Mouse (Mus musculus) hindbrain, embryonic 16.5 days (tissue): ENCODE measurements around the gene Mlx. TPM values are rescaled to one million over a fixed set of nuclear protein-coding genes. Genes with fewer than 3 reads are reported as not detected.

Experiments
- ATAC-seq: fragments of 200-750 bp; cut with Nextera tagmentation; 2 replicates; pipeline ENCODE4 v1.8.0; 2017; ENCODE audit warnings: moderate TSS enrichment, moderate library complexity
- H3K27ac ChIP-seq: fragments of 300-500 bp; sonication (generic); 2 replicates; pipeline ENCODE4 v1.5.1; 2014; ENCODE audit warnings: low read depth, mild to moderate bottlenecking, control low read depth, low read length, moderate library complexity
- H3K27me3 ChIP-seq: fragments of 300-500 bp; sonication (generic); replicated peaks from 2 replicates; pipeline ENCODE4 v1.6.1; 2014; ENCODE audit warnings: low read length; ENCODE audit not compliant: control insufficient read depth, insufficient read depth
- H3K36me3 ChIP-seq: fragments of 300-500 bp; sonication (generic); 2 replicates; pipeline ENCODE4 v1.6.1; 2014; ENCODE audit warnings: mild to moderate bottlenecking, low read length, moderate library complexity, mixed read lengths; ENCODE audit not compliant: control insufficient read depth, insufficient read depth
- H3K4me1 ChIP-seq: fragments of 300-500 bp; sonication (generic); 2 replicates; pipeline ENCODE4 v1.6.1; 2014; ENCODE audit warnings: low read depth, low read length; ENCODE audit not compliant: control insufficient read depth, insufficient read depth
- H3K4me2 ChIP-seq: fragments of 300-500 bp; sonication (generic); 2 replicates; pipeline ENCODE4 v1.6.1; 2014; ENCODE audit warnings: mild to moderate bottlenecking, low read length, control low read depth, moderate library complexity
- H3K4me3 ChIP-seq: fragments of 300-500 bp; sonication (generic); 2 replicates; pipeline ENCODE4 v1.5.1; 2014; ENCODE audit warnings: mild to moderate bottlenecking, low read length, control low read depth, moderate library complexity
- H3K9ac ChIP-seq: fragments of 300-500 bp; sonication (generic); 2 replicates; pipeline ENCODE4 v1.6.1; 2014; ENCODE audit warnings: low read depth, mild to moderate bottlenecking, control low read depth, low read length, moderate library complexity
- H3K9me3 ChIP-seq: fragments of 300-500 bp; sonication (generic); 2 replicates; pipeline ENCODE4 v1.6.1; 2014; ENCODE audit warnings: mild to moderate bottlenecking, low read length, moderate library complexity; ENCODE audit not compliant: control insufficient read depth
- WGBS: fragments of 180-500 bp; shearing (Covaris S2); extraction: QIAGEN DNeasy Blood & Tissue Kit; methylation state at CpG from one replicate; pipeline ENCODE4 v1.1.7; 2014; 5-methylcytosine and 5-hydroxymethylcytosine counted together
- polyA plus RNA-seq: library from polyadenylated mRNA; unstranded; fragments of >200 nt; fragmentation: Nextera tagmentation; extraction: Ambion mirVana; gene quantifications from 2 replicates; pipeline ENCODE4 v1.2.1, GENCODE M21; 2015

The Mlx gene
- polyA plus RNA-seq, 1 experiment from 2014 or later, result 101 TPM

DNA sequence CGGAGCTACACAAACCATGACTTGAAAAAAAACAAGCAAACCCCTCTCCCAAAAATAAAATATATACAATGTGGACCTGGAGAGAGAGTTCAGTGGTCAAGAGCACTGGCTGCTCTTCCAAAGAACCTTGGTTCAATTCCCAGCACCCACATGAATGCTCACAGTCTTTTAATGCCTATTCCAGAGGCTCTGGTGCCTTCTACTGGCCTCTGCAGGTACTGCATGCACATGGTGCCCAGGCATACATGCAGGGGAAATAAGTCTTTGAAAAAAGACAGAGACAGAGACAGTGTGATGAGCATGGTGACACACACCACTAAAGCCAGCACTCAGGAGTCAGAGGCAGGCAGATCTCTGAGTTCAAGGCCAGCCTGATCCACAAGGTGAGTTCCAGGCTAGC is 33.1 kb upstream of the Mlx start:
- Histone ChIP-seq H3K4me1 (no peaks in the 10 kb centered on the region), H3K36me3 (peaks cover 49% of the 10 kb centered on the region), H3K9me3 (no peaks in the 10 kb centered on the region), H3K27ac (no peak overlapping the region), H3K27me3 (no peaks in the 10 kb centered on the region), H3K9ac (no peak overlapping the region), H3K4me3 (no peak overlapping the region), H3K4me2 (no peak overlapping the region)
- ATAC-seq, result no peak
- 100% methylated on average over 1 of the region's 1 CpGs for WGBS

DNA sequence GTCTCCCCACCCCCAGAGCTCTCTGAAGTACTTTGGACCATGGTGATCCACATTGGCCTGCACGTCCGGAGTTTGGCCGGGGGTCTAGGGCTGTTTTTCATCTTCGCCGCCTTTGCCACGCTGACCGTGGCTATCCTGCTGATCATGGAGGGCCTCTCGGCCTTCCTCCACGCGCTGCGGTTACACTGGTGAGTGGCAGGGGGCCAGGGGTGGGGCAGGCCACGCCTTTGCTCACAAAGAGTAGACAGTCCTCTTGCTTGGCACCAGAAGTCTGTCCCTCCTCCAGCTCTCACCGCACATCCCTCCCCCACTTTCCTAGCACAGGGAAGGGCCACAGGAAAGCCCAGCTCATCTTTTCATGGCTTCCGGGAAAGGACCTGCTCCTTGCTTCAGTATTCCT is 31.7 kb upstream of the Mlx start:
- no peak overlapping the region for H3K4me3 ChIP-seq
- H3K4me1 ChIP-seq, result no peaks in the 10 kb centered on the region
- peaks cover 46% of the 10 kb centered on the region for H3K36me3 ChIP-seq
- ATAC-seq, result no peak
- no peaks in the 10 kb centered on the region for H3K27me3 ChIP-seq
- no peak overlapping the region; the same call in 1 of the 2 replicates for H3K27ac ChIP-seq
- no peak overlapping the region for H3K9ac ChIP-seq
- H3K9me3 ChIP-seq, result no peaks in the 10 kb centered on the region
- WGBS, result 85% methylated on average over 14 of the region's 14 CpGs
- no peak overlapping the region for H3K4me2 ChIP-seq

DNA sequence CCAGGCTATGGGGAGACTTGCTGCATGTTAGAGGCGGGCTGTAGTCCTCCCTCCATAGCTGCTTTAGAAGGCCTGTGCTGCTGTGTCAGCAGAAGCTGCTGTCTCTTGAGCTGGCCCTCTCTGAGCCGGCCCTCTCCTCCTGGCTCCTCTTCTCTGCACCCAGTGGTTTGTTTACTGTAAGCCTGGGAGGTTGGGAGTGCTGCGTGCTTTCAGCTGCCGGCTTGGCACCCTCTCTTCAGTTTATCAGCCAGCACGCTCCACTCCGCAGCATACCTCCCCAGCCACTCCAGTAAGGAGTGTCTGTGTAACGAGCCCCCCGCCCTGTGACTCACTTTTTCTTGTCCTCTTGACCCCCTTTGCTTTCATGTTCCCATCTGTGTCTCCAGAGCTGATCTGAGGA is 30.2 kb upstream of the Mlx start:
- Histone ChIP-seq H3K4me2 (no peak overlapping the region), H3K9ac (no peak overlapping the region), H3K36me3 (peaks cover 46% of the 10 kb centered on the region), H3K27ac (no peak overlapping the region), H3K27me3 (no peaks in the 10 kb centered on the region), H3K4me3 (no peak overlapping the region), H3K4me1 (no peaks in the 10 kb centered on the region; the same call in 1 of the 2 replicates), H3K9me3 (no peaks in the 10 kb centered on the region)
- WGBS, result 57% methylated on average over 8 of the region's 8 CpGs
- ATAC-seq, result no peak

DNA sequence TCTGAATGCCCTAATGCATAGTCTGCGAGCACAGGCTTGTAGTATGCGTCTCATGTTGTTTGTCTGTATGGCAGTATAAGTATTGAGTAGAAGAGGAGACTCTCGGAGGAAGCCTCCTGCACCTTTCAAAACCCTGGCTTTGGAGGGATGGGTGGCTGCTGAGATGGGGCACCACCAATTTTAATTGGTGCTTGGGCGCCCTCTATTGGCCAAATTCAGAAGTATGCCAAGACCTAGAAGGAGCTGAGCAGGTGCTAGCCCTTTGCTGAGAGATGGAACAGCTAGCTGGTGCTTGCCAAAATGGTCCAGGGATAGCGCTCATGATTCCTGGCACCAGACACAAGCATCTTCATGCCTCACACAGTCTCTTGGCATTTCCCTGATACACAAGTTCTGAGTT is 29.2 kb upstream of the Mlx start:
- whole genome bisulfite sequencing, result 28% methylated on average over 5 of the region's 5 CpGs
- Histone ChIP-seq H3K36me3 (peaks cover 45% of the 10 kb centered on the region), H3K4me1 (no peaks in the 10 kb centered on the region; the same call in 1 of the 2 replicates), H3K27me3 (no peaks in the 10 kb centered on the region), H3K9me3 (no peaks in the 10 kb centered on the region), H3K4me3 (no peak overlapping the region), H3K9ac (no peak overlapping the region), H3K27ac (no peak overlapping the region), H3K4me2 (no peak overlapping the region)
- no peak for ATAC-seq

DNA sequence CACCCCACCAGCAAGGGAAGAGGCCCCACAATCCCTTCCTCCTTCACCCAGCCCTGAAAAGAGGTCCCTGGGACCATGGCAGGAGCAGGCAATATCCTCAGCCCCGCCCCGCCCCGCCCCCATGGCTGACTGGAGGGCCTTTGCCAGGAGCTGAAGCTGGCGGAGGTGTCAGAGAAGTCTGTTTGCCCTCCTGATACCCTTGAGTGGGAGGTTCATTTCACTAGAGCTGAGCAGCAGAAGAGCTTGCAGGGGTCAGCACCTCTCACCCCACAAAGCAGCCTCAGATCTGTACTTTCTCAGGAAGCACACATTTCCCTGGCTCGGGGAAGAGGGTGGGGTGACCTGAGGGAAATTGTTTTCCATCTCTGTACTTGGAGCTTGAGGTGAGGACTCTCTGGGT is 28.4 kb upstream of the Mlx start:
- Histone ChIP-seq H3K9me3 (no peaks in the 10 kb centered on the region), H3K27me3 (no peaks in the 10 kb centered on the region), H3K4me2 (no peak overlapping the region), H3K27ac (no peak overlapping the region), H3K4me1 (no peaks in the 10 kb centered on the region; the same call in 1 of the 2 replicates), H3K36me3 (peaks cover 46% of the 10 kb centered on the region), H3K9ac (no peak overlapping the region), H3K4me3 (no peak overlapping the region)
- no peak for ATAC-seq
- WGBS, result 80% methylated on average over 5 of the region's 5 CpGs

DNA sequence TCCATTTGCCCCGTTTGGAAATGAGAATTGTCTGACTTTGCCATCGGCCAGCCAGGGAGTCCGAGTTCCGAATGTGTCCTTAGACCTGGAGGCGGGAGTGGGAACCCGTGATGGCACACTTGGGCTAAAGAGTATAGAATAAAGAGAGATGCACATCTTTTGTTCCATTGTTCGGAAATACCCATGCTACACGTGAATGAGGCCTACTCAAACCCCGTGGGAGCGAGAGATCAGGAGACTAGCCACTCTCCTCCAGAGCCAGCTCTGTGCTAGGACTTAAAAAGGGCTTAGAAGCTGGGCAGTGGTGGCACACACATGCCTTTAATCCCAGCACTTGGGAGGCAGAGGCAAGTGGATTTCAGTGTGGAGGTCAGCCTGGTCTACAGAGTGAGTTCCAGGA is 27.6 kb upstream of the Mlx start:
- Histone ChIP-seq H3K9ac (peak overlapping the region; percentile 28; the same call in 1 of the 2 replicates), H3K36me3 (peaks cover 46% of the 10 kb centered on the region), H3K4me1 (no peaks in the 10 kb centered on the region; the same call in 1 of the 2 replicates), H3K9me3 (no peaks in the 10 kb centered on the region), H3K27ac (peak overlapping the region; percentile 59; the same call in 1 of the 2 replicates), H3K27me3 (no peaks in the 10 kb centered on the region), H3K4me2 (no peak overlapping the region), H3K4me3 (no peak overlapping the region)
- ATAC-seq, result no peak
- WGBS, result 74% methylated on average over 10 of the region's 10 CpGs

DNA sequence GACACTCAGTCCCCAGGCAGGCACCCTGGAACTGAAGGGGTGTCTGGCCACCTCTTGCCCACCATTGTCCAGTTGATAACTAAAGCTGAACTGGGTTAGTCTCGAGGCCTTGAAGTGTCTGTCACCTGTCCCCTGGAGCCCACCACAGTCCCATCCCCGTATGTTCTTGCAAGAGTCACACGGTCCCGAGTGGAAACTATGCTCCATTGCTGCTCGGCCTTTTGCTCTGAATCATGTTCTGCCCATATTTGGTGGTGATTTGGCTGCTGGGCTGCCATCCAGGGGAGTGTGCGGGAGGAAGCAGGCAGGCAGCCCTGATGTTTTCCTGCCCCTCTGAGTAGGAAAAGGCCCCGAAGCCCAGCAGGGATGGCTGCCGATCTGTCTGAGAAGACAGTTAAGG is 27.0 kb upstream of the Mlx start:
- 0 out of 2 replicates have a peak overlapping the region, but pooled peaks have one; percentile 23 for H3K9ac ChIP-seq
- no peaks in the 10 kb centered on the region for H3K9me3 ChIP-seq
- no peak overlapping the region for H3K4me2 ChIP-seq
- H3K4me3 ChIP-seq, result no peak overlapping the region
- WGBS, result 67% methylated on average over 8 of the region's 8 CpGs
- no peaks in the 10 kb centered on the region for H3K27me3 ChIP-seq
- no peak for ATAC-seq
- peaks cover 42% of the 10 kb centered on the region for H3K36me3 ChIP-seq
- H3K27ac ChIP-seq, result peak overlapping the region; percentile 59
- H3K4me1 ChIP-seq, result no peaks in the 10 kb centered on the region; the same call in 1 of the 2 replicates

DNA sequence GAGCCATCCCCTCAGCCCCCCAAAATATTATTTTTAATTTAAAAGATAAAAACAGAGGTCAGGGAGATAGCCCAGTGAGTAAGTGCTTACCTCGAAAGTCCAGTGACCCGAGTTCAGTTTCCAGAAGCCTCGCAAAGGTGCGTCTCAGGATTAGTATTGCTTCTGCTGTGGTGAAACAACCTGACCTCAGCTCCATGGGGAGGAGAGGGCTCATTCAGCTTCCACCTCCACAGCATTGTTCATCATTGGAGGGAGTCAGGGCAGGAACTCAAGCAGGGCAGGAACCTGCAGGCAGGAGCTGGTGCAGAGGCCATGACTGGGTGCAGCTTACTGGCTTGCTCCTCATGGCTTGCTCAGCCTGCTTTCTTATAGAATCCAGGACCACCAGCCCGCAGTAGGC is 26.0 kb upstream of the Mlx start:
- 94% methylated on average over 5 of the region's 5 CpGs for WGBS

DNA sequence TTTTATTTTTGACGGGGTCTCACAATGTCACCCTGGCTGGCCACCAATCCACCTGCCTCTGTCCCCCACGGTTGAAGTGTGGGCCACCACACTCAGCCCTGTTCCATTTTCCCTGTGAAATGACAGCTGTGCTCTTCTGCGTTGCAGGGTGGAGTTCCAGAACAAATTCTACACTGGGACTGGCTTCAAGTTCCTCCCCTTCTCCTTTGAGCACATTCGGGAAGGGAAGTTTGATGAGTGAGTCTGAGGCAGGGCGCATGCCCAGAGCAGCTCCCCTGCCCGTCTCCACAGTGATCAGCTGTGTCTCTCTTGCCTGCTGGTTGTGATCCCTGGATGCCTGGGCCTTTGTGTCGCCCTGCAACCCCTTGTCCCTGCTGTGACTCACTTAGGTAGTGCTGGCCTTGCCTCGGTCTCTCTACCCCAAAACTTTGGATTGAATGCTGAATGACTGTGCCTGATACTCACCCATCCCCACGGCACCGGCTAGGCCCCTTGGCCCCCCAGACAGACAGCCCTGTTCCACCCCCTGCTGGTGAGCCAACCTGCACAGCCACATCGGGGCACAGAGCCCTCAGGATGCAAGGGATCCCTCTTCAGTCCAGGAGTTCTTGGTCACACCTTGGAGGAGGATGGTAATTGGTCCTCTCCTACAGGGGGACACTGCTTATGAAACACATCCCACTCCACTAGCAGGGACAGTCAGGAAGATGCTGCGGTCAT is 24.8 kb upstream of the Mlx start:
- Histone ChIP-seq H3K27me3 (no peaks in the 10 kb centered on the region), H3K9ac (no peak overlapping the region), H3K9me3 (no peaks in the 10 kb centered on the region), H3K4me3 (no peak overlapping the region), H3K27ac (no peak overlapping the region), H3K4me2 (no peak overlapping the region), H3K36me3 (peaks cover 24% of the 10 kb centered on the region), H3K4me1 (peaks cover 6% of the 10 kb centered on the region)
- 72% methylated on average over 12 of the region's 12 CpGs for WGBS
- no peak for ATAC-seq

More for the DNA sequence above, 26.0 kb upstream of the Mlx start:
- Histone ChIP-seq H3K27ac (no peak overlapping the region), H3K4me2 (no peak overlapping the region), H3K9me3 (no peaks in the 10 kb centered on the region), H3K27me3 (no peaks in the 10 kb centered on the region), H3K9ac (no peak overlapping the region), H3K36me3 (peaks cover 34% of the 10 kb centered on the region), H3K4me3 (no peak overlapping the region), H3K4me1 (no peaks in the 10 kb centered on the region; the same call in 1 of the 2 replicates)
- ATAC-seq, result no peak
